In the genomic region with DNA sequence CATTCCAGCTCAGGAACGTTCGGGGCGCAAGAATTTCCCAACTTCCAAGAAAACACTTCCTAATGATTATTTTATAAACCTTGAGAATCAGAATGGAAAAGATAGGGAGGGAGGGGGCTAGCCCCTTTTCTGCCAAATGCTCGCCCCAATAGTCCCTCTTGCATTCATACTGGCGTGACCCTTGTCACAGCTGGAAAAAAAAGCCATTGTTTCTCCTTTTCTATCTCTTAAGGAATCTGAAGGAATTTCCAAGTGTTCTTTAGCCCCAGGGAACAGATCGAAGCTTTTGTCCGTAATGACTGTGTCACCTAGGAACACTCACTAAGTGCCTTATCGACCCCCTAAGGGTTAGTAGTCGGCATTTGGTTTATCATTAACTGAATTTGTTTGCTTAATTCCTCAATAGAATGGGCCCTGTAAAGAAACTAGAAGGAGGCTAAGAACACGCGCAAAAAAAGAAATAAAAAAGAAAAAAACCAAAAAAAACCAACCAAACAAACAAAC, we compare ENCODE assay signal across 8 mouse cellular contexts. TPM values are rescaled to one million over a fixed set of nuclear protein-coding genes. Genes with fewer than 3 reads are reported as not detected.
DNase-seq lines count a peak whose midpoint lies in the region; ATAC-seq and TF ChIP-seq lines count a peak whose summit lies in the region.

No protein-coding gene starts in this region.

- H3K9ac ChIP-seq in liver, embryonic 13.5 days, result 0 out of 2 replicates have a peak overlapping the region, but pooled peaks have one; percentile 59

- peak overlapping the region; percentile 72 for H3K4me2 ChIP-seq in liver, embryonic 13.5 days

- H3K4me1 ChIP-seq in thymus, adult 2 months (replicated peaks; ENCODE audit: control insufficient read depth, insufficient read depth, low read length), result no peaks in the 10 kb centered on the region
- H3K4me1 ChIP-seq in liver, embryonic 13.5 days (replicated peaks), result peaks cover 13% of the 10 kb centered on the region

- 15% methylated on average over 11 of the region's 11 CpGs for WGBS in thymus, adult 2 months
- WGBS in liver, embryonic 13.5 days (ENCODE audit: insufficient replicate concordance), result 14% methylated on average over 11 of the region's 11 CpGs

- no peak for ATAC-seq in liver, embryonic 13.5 days (ENCODE audit: low read depth)

- no peaks in the 10 kb centered on the region for H3K36me3 ChIP-seq in thymus, adult 2 months (ENCODE audit: control insufficient read depth, insufficient read depth, low read length)
- no peaks in the 10 kb centered on the region for H3K36me3 ChIP-seq in liver, embryonic 13.5 days

- H3K9me3 ChIP-seq in liver, embryonic 13.5 days (replicated peaks), result no peaks in the 10 kb centered on the region

- peak overlapping the region; percentile 84 for H3K4me3 ChIP-seq in gastrocnemius, adult 2 months
- 0 out of 2 replicates have a peak overlapping the region, but pooled peaks have one; percentile 36 for H3K4me3 ChIP-seq in thymus, adult 2 months (ENCODE audit: control insufficient read depth, insufficient read depth, low read length)
- peak overlapping the region; percentile 54 for H3K4me3 ChIP-seq in liver, embryonic 13.5 days (replicated peaks)

- peak overlapping the region; percentile 80; the same call in 1 of the 2 replicates for H3K27ac ChIP-seq in gastrocnemius, adult 2 months
- no peak overlapping the region for H3K27ac ChIP-seq in thymus, adult 2 months (ENCODE audit: control insufficient read depth, insufficient read depth, low read length)
- no peak overlapping the region for H3K27ac ChIP-seq in liver, embryonic 13.5 days

- DNase-seq in gastrocnemius, adult 2 months, result no peak
- no peak for DNase-seq in gastrocnemius, postnatal 25 days
- DNase-seq in thymus, adult 2 months, result no peak
- no peak for DNase-seq in thymus, adult 18-20 months
- DNase-seq in liver, embryonic 13.5 days, result no peak
- no peak for DNase-seq in gastrocnemius, adult 8-10 months (ENCODE audit: low spot score in 2 of 2)
- no peak for DNase-seq in gastrocnemius, adult 18-20 months (ENCODE audit: low spot score)
- DNase-seq in left cerebral cortex, postnatal 4 days, result no peak

- TF ChIP-seq POLR2A in thymus, adult 2 months (IDR thresholded peaks at IDR 0.05; ENCODE audit: control insufficient read depth, extremely low read depth, insufficient read depth, low read length, poor library complexity), result no peak

- no peak for TF ChIP-seq CTCF in gastrocnemius, adult 2 months (IDR thresholded peaks at IDR 0.05)
- no peak for TF ChIP-seq CTCF in thymus, adult 2 months (IDR thresholded peaks at IDR 0.05; ENCODE audit: borderline replicate concordance, control insufficient read depth, extremely low read depth, insufficient read depth, low read length, poor library complexity)

- intact Hi-C loops in gastrocnemius, adult 2 months (cut with DNase I), result no loop called here
- intact Hi-C loops in left cerebral cortex, postnatal 4 days (cut with DNase I), result no loop called here

- no peaks in the 10 kb centered on the region; the same call in 1 of the 2 replicates for H3K27me3 ChIP-seq in thymus, adult 2 months (ENCODE audit: control insufficient read depth, insufficient read depth, low read length)
- peaks cover 24% of the 10 kb centered on the region for H3K27me3 ChIP-seq in liver, embryonic 13.5 days

RNA-seq across cellular contexts. Expression of a gene that starts 0.4 kb away (rescaled TPM):
- total RNA-seq in gastrocnemius, adult 2 months (2021), result 1 to 10 TPM; 4.2 to 5.4 TPM
- 1 to 10 TPM; 3.6 to 4.3 TPM for total RNA-seq in gastrocnemius, postnatal 25 days (2021)
- 4.7 and 5.3 TPM in 2 replicates for polyA plus RNA-seq in thymus, adult 2 months (2012; rRNA removed)
- polyA plus RNA-seq in liver, embryonic 13.5 days (2015; fragmentation: Nextera tagmentation; extraction: Ambion mirVana), result 0.88 and 1.1 TPM in 2 replicates
- total RNA-seq in gastrocnemius, adult 8-10 months (2022), result 1 to 10 TPM; 3.3 to 5.1 (median 4.2) TPM
- 1 to 10 TPM; 4.3 to 4.4 TPM for total RNA-seq in gastrocnemius, adult 18-20 months (2021)
- total RNA-seq in left cerebral cortex, postnatal 4 days (2021), result 10 to 100 TPM; 43.4 to 49.5 TPM

RNA-seq across cellular contexts. Expression of a gene that starts 13.4 kb away (rescaled TPM):
- 1 to 10 TPM; 9.2 to 9.3 TPM for total RNA-seq in gastrocnemius, adult 2 months (2021)
- 10 to 100 TPM; 10.3 to 10.7 TPM for total RNA-seq in gastrocnemius, postnatal 25 days (2021)
- 71.1 and 98.2 TPM in 2 replicates for polyA plus RNA-seq in thymus, adult 2 months (2012; rRNA removed)
- polyA plus RNA-seq in liver, embryonic 13.5 days (2015; fragmentation: Nextera tagmentation; extraction: Ambion mirVana), result 61.8 and 64.4 TPM in 2 replicates
- total RNA-seq in gastrocnemius, adult 8-10 months (2022), result 1 to 10 TPM; 5.4 to 8.3 (median 7.0) TPM
- total RNA-seq in gastrocnemius, adult 18-20 months (2021), result 1 to 10 TPM; 6.8 to 8.3 TPM
- total RNA-seq in left cerebral cortex, postnatal 4 days (2021), result 10 to 100 TPM; 19.9 to 25.5 TPM

RNA-seq across cellular contexts. Expression of a gene that starts 30.8 kb away (rescaled TPM):
- 1 to 10 TPM; 3.1 to 3.2 TPM for total RNA-seq in gastrocnemius, adult 2 months (2021)
- 1 to 10 TPM; 2.5 to 2.6 TPM for total RNA-seq in gastrocnemius, postnatal 25 days (2021)
- 35.0 and 36.3 TPM in 2 replicates for polyA plus RNA-seq in thymus, adult 2 months (2012; rRNA removed)
- polyA plus RNA-seq in liver, embryonic 13.5 days (2015; fragmentation: Nextera tagmentation; extraction: Ambion mirVana), result 4.9 and 5.0 TPM in 2 replicates
- 1 to 10 TPM; 2.3 to 3.6 (median 3.0) TPM for total RNA-seq in gastrocnemius, adult 8-10 months (2022)
- 1 to 10 TPM; 2.7 to 4.1 TPM for total RNA-seq in gastrocnemius, adult 18-20 months (2021)
- 10 to 100 TPM; 18.1 to 19.9 TPM for total RNA-seq in left cerebral cortex, postnatal 4 days (2021)

RNA-seq across cellular contexts. Expression of a gene that starts 45.5 kb away (rescaled TPM):
- total RNA-seq in gastrocnemius, adult 2 months (2021), result 10 to 100 TPM; 13.9 to 16.0 TPM
- 10 to 100 TPM; 12.4 to 13.2 TPM for total RNA-seq in gastrocnemius, postnatal 25 days (2021)
- polyA plus RNA-seq in thymus, adult 2 months (2012; rRNA removed), result 50.2 and 50.9 TPM in 2 replicates
- polyA plus RNA-seq in liver, embryonic 13.5 days (2015; fragmentation: Nextera tagmentation; extraction: Ambion mirVana), result 40.1 and 41.9 TPM in 2 replicates
- total RNA-seq in gastrocnemius, adult 8-10 months (2022), result 10 to 100 TPM; 11.9 to 15.5 (median 14.0) TPM
- total RNA-seq in gastrocnemius, adult 18-20 months (2021), result 10 to 100 TPM; 13.3 to 14.0 TPM
- 10 to 100 TPM; 25.9 to 28.9 TPM for total RNA-seq in left cerebral cortex, postnatal 4 days (2021)

Comparison
In these comparisons a context has a peak if more than half of its experiments do, and no peak if none do; other contexts are left out.
1. RNA of a gene that starts 0.4 kb away (total RNA-seq): 43.4 to 49.5 TPM in left cerebral cortex, postnatal 4 days; 4.2 to 5.4 TPM in gastrocnemius, adult 2 months, 4.3 to 4.4 TPM in gastrocnemius, adult 18-20 months, 3.3 to 5.1 TPM in gastrocnemius, adult 8-10 months and 3.6 to 4.3 TPM in gastrocnemius, postnatal 25 days; every median in the first group is over 4 times any median in the second.
2. Peak in every context shown above with its lines, with median percentiles within 50 percentile points of each other: H3K4me3 ChIP-seq.